30 mouse cellular contexts compared by ENCODE assay signal in the genomic region with DNA sequence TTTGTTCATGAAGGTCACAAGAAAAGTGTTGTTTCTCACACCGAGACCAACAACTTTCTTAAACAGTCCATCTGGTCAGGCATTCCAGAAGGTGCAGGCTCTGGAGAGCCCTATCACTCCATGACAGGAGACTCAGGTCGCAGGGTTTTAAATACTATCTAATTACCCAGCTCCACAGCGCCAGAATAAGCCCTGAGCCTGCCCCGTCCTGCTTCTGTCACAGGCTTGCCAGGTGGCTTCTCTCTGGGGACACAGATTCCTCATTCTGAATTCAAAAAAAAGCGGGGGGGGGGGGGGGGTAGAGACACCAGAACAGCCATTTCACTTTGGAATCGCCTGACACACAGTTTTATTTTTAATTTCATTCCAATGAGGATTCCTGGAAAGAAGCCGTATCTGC.
DNase-seq lines count a peak whose midpoint lies in the region; ATAC-seq and TF ChIP-seq lines count a peak whose summit lies in the region.
"Had no signal": no experiment of that assay in that cellular context is flagged by ENCODE, and none has a peak within 500 bp of the region (broad histone marks: within the 10 kb centered on the region; RNA-seq: fewer than 3 reads in every experiment).

No protein-coding gene starts in this region.

- DNase-seq in forebrain, embryonic 10.5 days (ENCODE audit: extremely low spot score, low spot score): no peak
- peak; percentile 34 for DNase-seq in lung, embryonic 14.5 days
- no peak for DNase-seq in lung, adult 2 months
- peak; percentile 86 for DNase-seq in midbrain, embryonic 11.5 days (ENCODE audit: low spot score, missing footprints)
- peak; percentile 66 for DNase-seq in midbrain, embryonic 14.5 days
- DNase-seq in layer of hippocampus, adult 18-20 months (ENCODE audit: low spot score in 2 of 2): no peak
- DNase-seq: adrenal gland, postnatal 10 days; cerebellum, adult 11-12 months; cerebellum, adult 9-11 months; gastrocnemius, adult 2 months; gastrocnemius, postnatal 36 days; heart, postnatal 10 days; kidney, adult 8-10 months; kidney, postnatal 4 days; layer of hippocampus, adult 9-11 months; liver, embryonic 13.5 days; right cerebral cortex, postnatal 25 days had no signal

- H3K4me1 ChIP-seq in forebrain, embryonic 10.5 days: peaks cover 33% of the 10 kb centered on the region
- peaks cover 10% of the 10 kb centered on the region for H3K4me1 ChIP-seq in forebrain, embryonic 15.5 days
- no peaks in the 10 kb centered on the region for H3K4me1 ChIP-seq in lung, embryonic 14.5 days (ENCODE audit: insufficient read depth)
- H3K4me1 ChIP-seq in lung, adult 2 months (ENCODE audit: control insufficient read depth, insufficient read depth, low read length): no peaks in the 10 kb centered on the region; the same call in 1 of the 2 replicates
- peaks cover 11% of the 10 kb centered on the region for H3K4me1 ChIP-seq in midbrain, embryonic 11.5 days (ENCODE audit: control insufficient read depth, insufficient read depth, low read length)
- peaks cover 13% of the 10 kb centered on the region; the same call in 1 of the 2 replicates for H3K4me1 ChIP-seq in midbrain, embryonic 15.5 days
- H3K4me1 ChIP-seq in midbrain, embryonic 14.5 days (ENCODE audit: control insufficient read depth, insufficient read depth, low read length): peaks cover 17% of the 10 kb centered on the region
- H3K4me1 ChIP-seq: limb, embryonic 10.5 days; limb, embryonic 15.5 days; liver, embryonic 13.5 days; lung, embryonic 15.5 days; stomach, embryonic 15.5 days had no signal

- TF ChIP-seq POLR2A in lung, adult 2 months (IDR thresholded peaks at IDR 0.05; ENCODE audit: borderline replicate concordance, extremely low read depth, low read depth, low read length): no peak

- no peaks in the 10 kb centered on the region for H3K9me3 ChIP-seq in forebrain, embryonic 10.5 days
- no peaks in the 10 kb centered on the region for H3K9me3 ChIP-seq in forebrain, embryonic 15.5 days
- no peaks in the 10 kb centered on the region for H3K9me3 ChIP-seq in lung, embryonic 14.5 days (ENCODE audit: low read depth, low read length)
- no peaks in the 10 kb centered on the region for H3K9me3 ChIP-seq in midbrain, embryonic 11.5 days (ENCODE audit: control insufficient read depth, low read length)
- H3K9me3 ChIP-seq in midbrain, embryonic 15.5 days: no peaks in the 10 kb centered on the region
- H3K9me3 ChIP-seq in midbrain, embryonic 14.5 days (ENCODE audit: control insufficient read depth, low read length): no peaks in the 10 kb centered on the region
- H3K9me3 ChIP-seq: heart, embryonic 13.5 days; limb, embryonic 10.5 days; limb, embryonic 15.5 days; liver, embryonic 13.5 days; lung, embryonic 15.5 days; neural tube, embryonic 13.5 days; stomach, embryonic 15.5 days had no signal

- H3K4me2 ChIP-seq in forebrain, embryonic 15.5 days (replicated peaks): no peak overlapping the region
- no peak overlapping the region for H3K4me2 ChIP-seq in lung, embryonic 14.5 days
- H3K4me2 ChIP-seq in midbrain, embryonic 11.5 days: no peak overlapping the region
- no peak overlapping the region for H3K4me2 ChIP-seq in midbrain, embryonic 15.5 days
- no peak overlapping the region for H3K4me2 ChIP-seq in midbrain, embryonic 14.5 days (ENCODE audit: low read length)
- H3K4me2 ChIP-seq: heart, embryonic 13.5 days; limb, embryonic 15.5 days; liver, embryonic 13.5 days; lung, embryonic 15.5 days; neural tube, embryonic 13.5 days; stomach, embryonic 15.5 days had no signal

- 0 out of 2 replicates have a peak overlapping the region, but pooled peaks have one; percentile 62 for H3K27ac ChIP-seq in forebrain, embryonic 10.5 days
- no peak overlapping the region for H3K27ac ChIP-seq in forebrain, embryonic 15.5 days (replicated peaks)
- H3K27ac ChIP-seq in lung, embryonic 14.5 days (ENCODE audit: low read depth): no peak overlapping the region
- H3K27ac ChIP-seq in midbrain, embryonic 11.5 days (ENCODE audit: low read depth, low read length): 0 out of 2 replicates have a peak overlapping the region, but pooled peaks have one; percentile 22
- H3K27ac ChIP-seq in midbrain, embryonic 15.5 days: no peak overlapping the region
- 0 out of 2 replicates have a peak overlapping the region, but pooled peaks have one; percentile 13 for H3K27ac ChIP-seq in midbrain, embryonic 14.5 days (replicated peaks; ENCODE audit: low read depth, low read length)
- H3K27ac ChIP-seq: gastrocnemius, adult 2 months; heart, embryonic 13.5 days; kidney, postnatal 0 days; limb, embryonic 10.5 days; limb, embryonic 15.5 days; liver, embryonic 13.5 days; lung, embryonic 15.5 days; neural tube, embryonic 13.5 days; stomach, embryonic 15.5 days had no signal

- H3K4me3 ChIP-seq in forebrain, embryonic 10.5 days: no peak overlapping the region
- no peak overlapping the region for H3K4me3 ChIP-seq in forebrain, embryonic 15.5 days
- H3K4me3 ChIP-seq in lung, embryonic 14.5 days (ENCODE audit: low read depth, low read length): no peak overlapping the region
- H3K4me3 ChIP-seq in lung, adult 2 months (replicated peaks; ENCODE audit: extremely low read depth, low read depth, low read length): no peak overlapping the region
- no peak overlapping the region for H3K4me3 ChIP-seq in midbrain, embryonic 11.5 days (ENCODE audit: low read depth, low read length)
- H3K4me3 ChIP-seq in midbrain, embryonic 15.5 days: no peak overlapping the region
- H3K4me3 ChIP-seq in midbrain, embryonic 14.5 days (replicated peaks; ENCODE audit: low read depth, low read length): no peak overlapping the region
- H3K4me3 ChIP-seq: gastrocnemius, adult 2 months; heart, embryonic 13.5 days; limb, embryonic 10.5 days; limb, embryonic 15.5 days; liver, embryonic 13.5 days; lung, embryonic 15.5 days; neural tube, embryonic 13.5 days; stomach, embryonic 15.5 days had no signal

- no peaks in the 10 kb centered on the region for H3K36me3 ChIP-seq in forebrain, embryonic 10.5 days (replicated peaks)
- H3K36me3 ChIP-seq in forebrain, embryonic 15.5 days: no peaks in the 10 kb centered on the region
- no peaks in the 10 kb centered on the region for H3K36me3 ChIP-seq in lung, embryonic 14.5 days (ENCODE audit: insufficient read depth)
- H3K36me3 ChIP-seq in midbrain, embryonic 11.5 days (ENCODE audit: control insufficient read depth, insufficient read depth, low read length): no peaks in the 10 kb centered on the region
- no peaks in the 10 kb centered on the region for H3K36me3 ChIP-seq in midbrain, embryonic 15.5 days (replicated peaks)
- no peaks in the 10 kb centered on the region for H3K36me3 ChIP-seq in midbrain, embryonic 14.5 days (ENCODE audit: control insufficient read depth, insufficient read depth, low read length)
- H3K36me3 ChIP-seq: G1E; heart, embryonic 13.5 days; limb, embryonic 10.5 days; limb, embryonic 15.5 days; liver, embryonic 13.5 days; lung, embryonic 15.5 days; neural tube, embryonic 13.5 days; stomach, embryonic 15.5 days had no signal

- no peaks in the 10 kb centered on the region for H3K27me3 ChIP-seq in forebrain, embryonic 10.5 days (ENCODE audit: poor library complexity, severe bottlenecking)
- H3K27me3 ChIP-seq in forebrain, embryonic 15.5 days: no peaks in the 10 kb centered on the region
- no peaks in the 10 kb centered on the region for H3K27me3 ChIP-seq in lung, embryonic 14.5 days (ENCODE audit: insufficient read depth, low read length)
- no peaks in the 10 kb centered on the region for H3K27me3 ChIP-seq in midbrain, embryonic 11.5 days (ENCODE audit: control insufficient read depth, insufficient read depth, low read length)
- no peaks in the 10 kb centered on the region for H3K27me3 ChIP-seq in midbrain, embryonic 15.5 days (replicated peaks)
- no peaks in the 10 kb centered on the region for H3K27me3 ChIP-seq in midbrain, embryonic 14.5 days (ENCODE audit: control insufficient read depth, insufficient read depth, low read length)
- H3K27me3 ChIP-seq: heart, embryonic 13.5 days; limb, embryonic 15.5 days; liver, embryonic 13.5 days; lung, embryonic 15.5 days; neural tube, embryonic 13.5 days; Patski; stomach, embryonic 15.5 days had no signal

- H3K9ac ChIP-seq in forebrain, embryonic 15.5 days (replicated peaks): no peak overlapping the region
- no peak overlapping the region for H3K9ac ChIP-seq in lung, embryonic 14.5 days
- H3K9ac ChIP-seq in midbrain, embryonic 11.5 days (ENCODE audit: low read length): no peak overlapping the region
- no peak overlapping the region for H3K9ac ChIP-seq in midbrain, embryonic 15.5 days
- H3K9ac ChIP-seq in midbrain, embryonic 14.5 days (replicated peaks; ENCODE audit: low read length): no peak overlapping the region
- H3K9ac ChIP-seq: heart, embryonic 13.5 days; limb, embryonic 15.5 days; liver, embryonic 13.5 days; lung, embryonic 15.5 days; neural tube, embryonic 13.5 days; stomach, embryonic 15.5 days had no signal

- ATAC-seq in forebrain, embryonic 15.5 days (replicated peaks): no peak
- ATAC-seq in lung, embryonic 14.5 days (ENCODE audit: insufficient read depth): no peak
- 0 out of 2 replicates have a peak, but pooled peaks have one; percentile 24 for ATAC-seq in midbrain, embryonic 11.5 days (ENCODE audit: low FRiP score)
- ATAC-seq in midbrain, embryonic 15.5 days (replicated peaks): no peak
- no peak for ATAC-seq in midbrain, embryonic 14.5 days (ENCODE audit: low FRiP score, low TSS enrichment)
- ATAC-seq: forebrain, embryonic 16.5 days; intestine, embryonic 16.5 days; Patski had no signal

- WGBS in forebrain, embryonic 10.5 days: 32% methylated on average over 7 of the region's 7 CpGs
- 9% methylated on average over 7 of the region's 7 CpGs for WGBS in forebrain, embryonic 15.5 days
- 28% methylated on average over 7 of the region's 7 CpGs for WGBS in lung, embryonic 14.5 days
- 38% methylated on average over 7 of the region's 7 CpGs for WGBS in lung, adult 2 months
- WGBS in midbrain, embryonic 11.5 days: 20% methylated on average over 7 of the region's 7 CpGs
- WGBS in midbrain, embryonic 15.5 days: 9% methylated on average over 7 of the region's 7 CpGs
- 13% methylated on average over 7 of the region's 7 CpGs for WGBS in midbrain, embryonic 14.5 days

- TF ChIP-seq CTCF in lung, embryonic 14.5 days (IDR thresholded peaks at IDR 0.05; ENCODE audit: low read depth): no peak
- no peak for TF ChIP-seq CTCF in lung, adult 2 months (IDR thresholded peaks at IDR 0.05; ENCODE audit: insufficient read depth, low read length)

Comparison
In these comparisons a context has a peak if more than half of its experiments do, and no peak if none do; other contexts are left out.
1. DNase-seq: peak in lung, embryonic 14.5 days (single experiment), midbrain, embryonic 11.5 days (single experiment) and midbrain, embryonic 14.5 days (single experiment); none in forebrain, embryonic 10.5 days (single experiment), lung, adult 2 months (single experiment) and layer of hippocampus, adult 18-20 months (0 of 2).
2. H3K27ac ChIP-seq: peak in forebrain, embryonic 10.5 days (single experiment), midbrain, embryonic 11.5 days (single experiment) and midbrain, embryonic 14.5 days (single experiment); none in forebrain, embryonic 15.5 days (single experiment), lung, embryonic 14.5 days (single experiment) and midbrain, embryonic 15.5 days (single experiment).